Comparison of ENCODE assay signal across 12 mouse cellular contexts in genomic region chr4:120186934-120187333, GRCm38 (mm10). TPM values are rescaled to one million over a fixed set of nuclear protein-coding genes. Genes with fewer than 3 reads are reported as not detected.
DNase-seq lines count a peak whose midpoint lies in the region; ATAC-seq and TF ChIP-seq lines count a peak whose summit lies in the region.
"Had no signal": no experiment of that assay in that cellular context is flagged by ENCODE, and none has a peak within 500 bp of the region (broad histone marks: within the 10 kb centered on the region; RNA-seq: fewer than 3 reads in every experiment).

No protein-coding gene starts in this region.

- no peak for ATAC-seq in intestine, postnatal 0 days
- no peak for ATAC-seq in intestine, embryonic 15.5 days

- H3K4me3 ChIP-seq in intestine, postnatal 0 days (ENCODE audit: low read depth, low read length), result no peak overlapping the region
- H3K4me3 ChIP-seq in intestine, embryonic 15.5 days (replicated peaks), result no peak overlapping the region
- H3K4me3 ChIP-seq in testis, adult 2 months (ENCODE audit: control insufficient read depth, low read depth, low read length), result no peak overlapping the region
- no peak overlapping the region for H3K4me3 ChIP-seq in embryonic facial prominence, embryonic 10.5 days
- H3K4me3 ChIP-seq: embryonic facial prominence, embryonic 15.5 days; limb, embryonic 13.5 days had no signal

- H3K9ac ChIP-seq in intestine, postnatal 0 days (ENCODE audit: low read depth, low read length), result no peak overlapping the region
- no peak overlapping the region for H3K9ac ChIP-seq in intestine, embryonic 15.5 days
- H3K9ac ChIP-seq: embryonic facial prominence, embryonic 15.5 days; limb, embryonic 13.5 days had no signal

- no peak for DNase-seq in testis, postnatal 14 days (ENCODE audit: low spot score)
- peak; percentile 43 for DNase-seq in embryonic facial prominence, embryonic 10.5 days (ENCODE audit: low spot score)
- DNase-seq in adrenal gland, adult (ENCODE audit: inconsistent age in 2 of 2, low spot score in 1 of 2), result no peak
- no peak for DNase-seq in frontal cortex, postnatal 36 days (ENCODE audit: low spot score in 2 of 2)
- DNase-seq: gastrocnemius, postnatal 14 days; right cerebral cortex, adult 18-20 months; thymus, adult 18-20 months had no signal

- H3K27ac ChIP-seq in intestine, postnatal 0 days (ENCODE audit: low read depth, low read length), result no peak overlapping the region
- H3K27ac ChIP-seq in intestine, embryonic 15.5 days, result no peak overlapping the region
- no peak overlapping the region for H3K27ac ChIP-seq in testis, adult 2 months (ENCODE audit: control insufficient read depth, insufficient read depth, low read depth, low read length)
- no peak overlapping the region for H3K27ac ChIP-seq in embryonic facial prominence, embryonic 10.5 days (replicated peaks)
- H3K27ac ChIP-seq: embryonic facial prominence, embryonic 15.5 days; limb, embryonic 13.5 days had no signal

- WGBS in intestine, postnatal 0 days, result 26% methylated on average over 4 of the region's 4 CpGs
- 10% methylated on average over 4 of the region's 4 CpGs for WGBS in intestine, embryonic 15.5 days
- 4% methylated on average over 4 of the region's 4 CpGs for WGBS in embryonic facial prominence, embryonic 10.5 days

- H3K9me3 ChIP-seq in intestine, postnatal 0 days (ENCODE audit: control insufficient read depth), result no peaks in the 10 kb centered on the region
- no peaks in the 10 kb centered on the region for H3K9me3 ChIP-seq in intestine, embryonic 15.5 days
- H3K9me3 ChIP-seq in embryonic facial prominence, embryonic 10.5 days, result no peaks in the 10 kb centered on the region
- H3K9me3 ChIP-seq: embryonic facial prominence, embryonic 15.5 days; limb, embryonic 13.5 days had no signal

- TF ChIP-seq CTCF in intestine, postnatal 0 days (IDR thresholded peaks at IDR 0.05; ENCODE audit: low read depth), result peak; percentile 70
- peak; percentile 51; the same call in 1 of the 2 replicates for TF ChIP-seq CTCF in testis, adult 2 months (IDR thresholded peaks at IDR 0.05; ENCODE audit: control insufficient read depth, insufficient read depth, insufficient replicate concordance, low read depth, low read length)

- H3K27me3 ChIP-seq in intestine, postnatal 0 days (replicated peaks; ENCODE audit: control insufficient read depth, insufficient read depth, low read length), result no peaks in the 10 kb centered on the region
- no peaks in the 10 kb centered on the region; the same call in 1 of the 2 replicates for H3K27me3 ChIP-seq in intestine, embryonic 15.5 days (replicated peaks)
- H3K27me3 ChIP-seq in testis, adult 2 months (ENCODE audit: control insufficient read depth, insufficient read depth, low read length), result no peaks in the 10 kb centered on the region
- no peaks in the 10 kb centered on the region for H3K27me3 ChIP-seq in embryonic facial prominence, embryonic 10.5 days (replicated peaks; ENCODE audit: low read depth, poor library complexity, severe bottlenecking)
- H3K27me3 ChIP-seq: embryonic facial prominence, embryonic 15.5 days; limb, embryonic 13.5 days had no signal

- H3K36me3 ChIP-seq in intestine, postnatal 0 days (ENCODE audit: control insufficient read depth, insufficient read depth), result no peaks in the 10 kb centered on the region
- no peaks in the 10 kb centered on the region for H3K36me3 ChIP-seq in intestine, embryonic 15.5 days
- H3K36me3 ChIP-seq in testis, adult 2 months (ENCODE audit: control insufficient read depth, insufficient read depth, low read length), result no peaks in the 10 kb centered on the region
- no peaks in the 10 kb centered on the region for H3K36me3 ChIP-seq in embryonic facial prominence, embryonic 10.5 days (replicated peaks)
- H3K36me3 ChIP-seq: embryonic facial prominence, embryonic 15.5 days; limb, embryonic 13.5 days had no signal

- H3K4me2 ChIP-seq in intestine, postnatal 0 days (replicated peaks; ENCODE audit: low read depth), result no peak overlapping the region
- no peak overlapping the region for H3K4me2 ChIP-seq in intestine, embryonic 15.5 days (replicated peaks)
- H3K4me2 ChIP-seq: embryonic facial prominence, embryonic 15.5 days; limb, embryonic 13.5 days had no signal

- TF ChIP-seq POLR2A in testis, adult 2 months (IDR thresholded peaks at IDR 0.05; ENCODE audit: control insufficient read depth, low read depth, low read length), result no peak

- H3K4me1 ChIP-seq in intestine, postnatal 0 days (replicated peaks; ENCODE audit: control insufficient read depth, insufficient read depth, low read length), result peaks cover 18% of the 10 kb centered on the region; the same call in 1 of the 2 replicates
- peaks cover 22% of the 10 kb centered on the region for H3K4me1 ChIP-seq in intestine, embryonic 15.5 days (replicated peaks)
- H3K4me1 ChIP-seq in testis, adult 2 months (ENCODE audit: control insufficient read depth, insufficient read depth, low read length), result no peaks in the 10 kb centered on the region
- H3K4me1 ChIP-seq in embryonic facial prominence, embryonic 10.5 days, result peaks cover 32% of the 10 kb centered on the region

RNA-seq across cellular contexts. Expression of gene Edn2, which starts 25.9 kb away (rescaled TPM):
- 4.7 and 5.6 TPM in 2 replicates for polyA plus RNA-seq in intestine, postnatal 0 days (2015; fragmentation: Nextera tagmentation; extraction: Ambion mirVana)
- polyA plus RNA-seq in intestine, embryonic 15.5 days (2015; fragmentation: Nextera tagmentation; extraction: Ambion mirVana), result 5.1 and 5.2 TPM in 2 replicates
- polyA plus RNA-seq in testis, adult 2 months (2012; rRNA removed), result not detected in 2 replicates
- polyA plus RNA-seq in embryonic facial prominence, embryonic 10.5 days (2016; fragmentation: Nextera tagmentation; extraction: Ambion mirVana), result not detected in 2 replicates
